ENCODE assay signal across 12 mouse cellular contexts in the genomic region with DNA sequence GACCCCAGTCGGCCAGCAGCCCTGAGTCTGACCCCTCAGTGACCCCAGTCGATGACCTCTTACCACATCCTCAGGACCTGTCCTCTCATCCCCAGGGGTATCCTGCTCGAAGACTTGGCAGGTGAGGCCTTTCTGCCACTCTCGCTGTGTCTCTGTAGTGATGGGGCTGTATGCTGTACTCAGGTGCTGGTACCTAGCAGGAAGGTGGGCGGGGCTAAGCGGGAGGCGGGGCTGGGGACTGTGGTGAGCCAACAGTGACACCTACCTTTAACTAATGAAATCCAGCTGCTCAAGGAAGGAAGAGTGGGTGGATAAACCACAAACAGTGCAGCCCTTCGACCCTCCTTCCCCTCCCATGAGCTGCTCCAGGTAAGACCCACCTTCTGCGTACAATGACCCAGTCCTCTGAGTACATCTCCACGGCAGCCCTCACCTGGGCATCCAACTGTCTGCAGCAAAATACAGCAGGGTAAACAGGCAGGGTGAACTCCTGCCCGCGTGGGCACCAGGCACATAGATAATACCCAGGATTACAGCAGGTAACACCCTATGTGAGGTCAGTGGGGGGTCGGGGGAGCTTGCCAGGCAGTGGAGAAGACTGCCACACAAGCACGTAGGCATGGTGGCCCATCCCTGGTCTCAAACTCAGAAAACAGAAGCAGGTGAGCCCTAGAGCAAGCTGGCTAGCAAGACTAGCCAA. TPM values are rescaled to one million over a fixed set of nuclear protein-coding genes. Genes with fewer than 3 reads are reported as not detected.
A peak's percentile ranks its signal among the peaks of the same experiment; 100 is the strongest.
DNase-seq lines count a peak whose midpoint lies in the region; ATAC-seq and TF ChIP-seq lines count a peak whose summit lies in the region.
"Had no signal": no experiment of that assay in that cellular context is flagged by ENCODE, and none has a peak within 500 bp of the region (broad histone marks: within the 10 kb centered on the region; RNA-seq: fewer than 3 reads in every experiment).

No protein-coding gene starts in this region.

- no peak for DNase-seq in heart, embryonic 10.5 days (ENCODE audit: low spot score)
- no peak for DNase-seq in heart, adult 8-10 months (ENCODE audit: low spot score)
- DNase-seq in induced T-regulatory cell, adult 2 months (ENCODE audit: low read depth): peak; percentile 46
- no peak for DNase-seq in liver, embryonic 14.5 days (ENCODE audit: low read depth in 3 of 3, low spot score in 3 of 3)
- DNase-seq in midbrain, embryonic 10.5 days (ENCODE audit: low spot score): no peak
- no peak for DNase-seq in cerebellum, adult 18-20 months
- DNase-seq: adrenal gland, postnatal 14 days; cerebellum, adult 9-11 months had no signal

- 43% methylated on average over 14 of the region's 14 CpGs for WGBS in heart, embryonic 10.5 days
- WGBS in liver, embryonic 14.5 days (ENCODE audit: insufficient replicate concordance): 46% methylated on average over 14 of the region's 14 CpGs
- 64% methylated on average over 14 of the region's 14 CpGs for WGBS in midbrain, embryonic 10.5 days

- H3K4me3 ChIP-seq in heart, embryonic 10.5 days: no peak overlapping the region
- peak overlapping the region; percentile 80 for H3K4me3 ChIP-seq in E14TG2a.4 (replicated peaks; ENCODE audit: low read length)
- no peak overlapping the region for H3K4me3 ChIP-seq in liver, embryonic 14.5 days (ENCODE audit: insufficient read depth in 1 of 2, low read depth in 2 of 2, low read length in 2 of 2)
- H3K4me3 ChIP-seq in midbrain, embryonic 10.5 days: no peak overlapping the region

- peak; percentile 20; the same call in 1 of the 2 replicates for ATAC-seq in liver, embryonic 14.5 days (ENCODE audit: insufficient read depth)
- no peak for ATAC-seq in granulocyte monocyte progenitor cell, adult 5-6 weeks (replicated peaks; ENCODE audit: poor library complexity, severe bottlenecking)

- no peak overlapping the region for H3K4me2 ChIP-seq in liver, embryonic 14.5 days (ENCODE audit: low read depth)
- H3K4me2 ChIP-seq: midbrain, embryonic 11.5 days had no signal

- H3K4me1 ChIP-seq in heart, embryonic 10.5 days: peaks cover 64% of the 10 kb centered on the region
- peaks cover 92% of the 10 kb centered on the region for H3K4me1 ChIP-seq in E14TG2a.4 (replicated peaks; ENCODE audit: low read depth, low read length)
- H3K4me1 ChIP-seq in liver, embryonic 14.5 days (replicated peaks; ENCODE audit: control insufficient read depth in 2 of 2, insufficient read depth in 2 of 2, low read length in 1 of 2): peaks cover 0 to 7% of the 10 kb centered on the region in 2 experiments; a peak in 1 of 4 replicates
- peaks cover 41% of the 10 kb centered on the region for H3K4me1 ChIP-seq in midbrain, embryonic 10.5 days

- no peak overlapping the region for H3K9ac ChIP-seq in liver, embryonic 14.5 days (replicated peaks)

- H3K27ac ChIP-seq in heart, embryonic 10.5 days: peak overlapping the region; percentile 90
- H3K27ac ChIP-seq in liver, embryonic 14.5 days: no peak overlapping the region
- H3K27ac ChIP-seq in midbrain, embryonic 10.5 days (replicated peaks): no peak overlapping the region

- no peak for TF ChIP-seq CTCF in E14TG2a.4 (conservative IDR thresholded peaks at IDR 0.05; ENCODE audit: low read length)
- TF ChIP-seq CTCF in liver, embryonic 14.5 days (IDR thresholded peaks at IDR 0.05; ENCODE audit: low read depth): 0 out of 2 replicates have a peak, but pooled peaks have one; percentile 21

- TF ChIP-seq EP300 in liver, embryonic 14.5 days (IDR thresholded peaks at IDR 0.05; ENCODE audit: low read depth): no peak

- H3K36me3 ChIP-seq in heart, embryonic 10.5 days: peaks cover 55% of the 10 kb centered on the region
- peaks cover 84% of the 10 kb centered on the region for H3K36me3 ChIP-seq in E14TG2a.4 (ENCODE audit: insufficient read depth, low read length)
- no peaks in the 10 kb centered on the region for H3K36me3 ChIP-seq in liver, embryonic 14.5 days (replicated peaks; ENCODE audit: control insufficient read depth, insufficient read depth, low read depth)
- peaks cover 42% of the 10 kb centered on the region for H3K36me3 ChIP-seq in midbrain, embryonic 10.5 days

- H3K9me3 ChIP-seq in heart, embryonic 10.5 days: no peaks in the 10 kb centered on the region
- no peaks in the 10 kb centered on the region for H3K9me3 ChIP-seq in E14TG2a.4 (ENCODE audit: low read length)
- no peaks in the 10 kb centered on the region for H3K9me3 ChIP-seq in liver, embryonic 14.5 days (ENCODE audit: control insufficient read depth, low read length)
- H3K9me3 ChIP-seq in midbrain, embryonic 10.5 days (replicated peaks): no peaks in the 10 kb centered on the region

- no peaks in the 10 kb centered on the region for H3K27me3 ChIP-seq in heart, embryonic 10.5 days (ENCODE audit: insufficient read depth, poor library complexity, severe bottlenecking)
- H3K27me3 ChIP-seq in E14TG2a.4 (ENCODE audit: insufficient read depth, low read length): no peaks in the 10 kb centered on the region
- no peaks in the 10 kb centered on the region for H3K27me3 ChIP-seq in liver, embryonic 14.5 days (ENCODE audit: control insufficient read depth, insufficient read depth, low read length)
- H3K27me3 ChIP-seq in midbrain, embryonic 10.5 days (ENCODE audit: low read depth, poor library complexity, severe bottlenecking): no peaks in the 10 kb centered on the region

RNA-seq across cellular contexts. Expression of a gene that starts 6.9 kb away (rescaled TPM):
- 47.9 and 56.9 TPM in 2 replicates for polyA plus RNA-seq in heart, embryonic 10.5 days (2016; fragmentation: Nextera tagmentation; extraction: Ambion mirVana)
- total RNA-seq in heart, adult 8-10 months (2022): 10 to 100 TPM; 27.3 to 35.7 (median 30.7) TPM
- 6.7 and 9.0 TPM in 2 replicates for polyA plus RNA-seq in liver, embryonic 14.5 days (2012; rRNA removed)
- 2.1 and 3.4 TPM in 2 replicates for polyA plus RNA-seq in liver, embryonic 14.5 days (2014; fragmentation: Nextera tagmentation; extraction: Ambion mirVana)
- polyA plus RNA-seq in midbrain, embryonic 10.5 days (2016; fragmentation: Nextera tagmentation; extraction: Ambion mirVana): 22.0 and 23.5 TPM in 2 replicates
- total RNA-seq in granulocyte monocyte progenitor cell, adult 5-6 weeks (2014; fragmentation: Nextera tagmentation): 4.2 TPM in 2 replicates
- total RNA-seq in granulocyte monocyte progenitor cell, adult 5-6 weeks (2017): 0.52 and 5.6 TPM in 2 replicates

RNA-seq across cellular contexts. Expression of a gene that starts 10.2 kb away (rescaled TPM):
- 2.5 and 5.7 TPM in 2 replicates for polyA plus RNA-seq in heart, embryonic 10.5 days (2016; fragmentation: Nextera tagmentation; extraction: Ambion mirVana)
- under 1 TPM in 1 of 4 experiments, not detected in 3; 0.38 TPM for total RNA-seq in heart, adult 8-10 months (2022)
- polyA plus RNA-seq in liver, embryonic 14.5 days (2012; rRNA removed): 20.4 and 26.8 TPM in 2 replicates
- polyA plus RNA-seq in liver, embryonic 14.5 days (2014; fragmentation: Nextera tagmentation; extraction: Ambion mirVana): 19.6 and 20.3 TPM in 2 replicates
- 0.47 and 0.83 TPM in 2 replicates for polyA plus RNA-seq in midbrain, embryonic 10.5 days (2016; fragmentation: Nextera tagmentation; extraction: Ambion mirVana)
- total RNA-seq in granulocyte monocyte progenitor cell, adult 5-6 weeks (2014; fragmentation: Nextera tagmentation): 1.5 and 3.0 TPM in 2 replicates
- total RNA-seq in granulocyte monocyte progenitor cell, adult 5-6 weeks (2017): 1.4 TPM in 1 of 2 replicates, not detected in the other
- total RNA-seq: hematopoietic stem cell, adult 5-6 weeks had no signal

RNA-seq across cellular contexts. Expression of a gene that starts 47.0 kb away (rescaled TPM):
- 16.4 and 16.9 TPM in 2 replicates for polyA plus RNA-seq in heart, embryonic 10.5 days (2016; fragmentation: Nextera tagmentation; extraction: Ambion mirVana)
- 10 to 100 TPM; 64.2 to 67.2 (median 65.6) TPM for total RNA-seq in heart, adult 8-10 months (2022)
- 3.9 and 4.2 TPM in 2 replicates for polyA plus RNA-seq in liver, embryonic 14.5 days (2012; rRNA removed)
- polyA plus RNA-seq in liver, embryonic 14.5 days (2014; fragmentation: Nextera tagmentation; extraction: Ambion mirVana): 1.2 and 1.4 TPM in 2 replicates
- 8.6 and 9.5 TPM in 2 replicates for polyA plus RNA-seq in midbrain, embryonic 10.5 days (2016; fragmentation: Nextera tagmentation; extraction: Ambion mirVana)
- total RNA-seq in granulocyte monocyte progenitor cell, adult 5-6 weeks (2014; fragmentation: Nextera tagmentation): 1.5 and 2.1 TPM in 2 replicates
- 0.78 and 1.6 TPM in 2 replicates for total RNA-seq in granulocyte monocyte progenitor cell, adult 5-6 weeks (2017)
